ENCODE assay signal across 18 mouse cellular contexts in genomic region chr10:121444198-121444597, GRCm38 (mm10). TPM values are rescaled to one million over a fixed set of nuclear protein-coding genes. Genes with fewer than 3 reads are reported as not detected.
A peak's percentile ranks its signal among the peaks of the same experiment; 100 is the strongest.
DNase-seq lines count a peak whose midpoint lies in the region; ATAC-seq and TF ChIP-seq lines count a peak whose summit lies in the region.
"Had no signal": no experiment of that assay in that cellular context is flagged by ENCODE, and none has a peak within 500 bp of the region (broad histone marks: within the 10 kb centered on the region; RNA-seq: fewer than 3 reads in every experiment).

No protein-coding gene starts in this region.

- H3K4me3 ChIP-seq in kidney, adult 2 months (ENCODE audit: insufficient read depth, low read depth, low read length): no peak overlapping the region
- no peak overlapping the region for H3K4me3 ChIP-seq in brown adipose tissue, adult 24 weeks (ENCODE audit: insufficient read depth, low read depth, low read length)
- H3K4me3 ChIP-seq: forebrain, embryonic 15.5 days; hindbrain, embryonic 13.5 days had no signal

- H3K4me1 ChIP-seq in kidney, adult 2 months (ENCODE audit: control insufficient read depth, insufficient read depth, low read length): peaks cover 5% of the 10 kb centered on the region
- peaks cover 49% of the 10 kb centered on the region for H3K4me1 ChIP-seq in brown adipose tissue, adult 24 weeks (ENCODE audit: control insufficient read depth, insufficient read depth, insufficient read length, low read length)
- H3K4me1 ChIP-seq: forebrain, embryonic 15.5 days had no signal

- H3K36me3 ChIP-seq in kidney, adult 2 months (ENCODE audit: control insufficient read depth, insufficient read depth, low read length): no peaks in the 10 kb centered on the region
- H3K36me3 ChIP-seq: forebrain, embryonic 15.5 days; hindbrain, embryonic 13.5 days had no signal

- TF ChIP-seq CTCF in kidney, adult 2 months (conservative IDR thresholded peaks at IDR 0.05; ENCODE audit: insufficient read depth, insufficient read length, low read depth, low read length): no peak

- no peak for TF ChIP-seq POLR2A in kidney, adult 2 months (IDR thresholded peaks at IDR 0.05; ENCODE audit: low read depth, low read length)

- H3K27me3 ChIP-seq in kidney, adult 2 months (replicated peaks; ENCODE audit: control insufficient read depth, insufficient read depth, low read length): no peaks in the 10 kb centered on the region
- H3K27me3 ChIP-seq: CH12.LX; forebrain, embryonic 15.5 days; hindbrain, embryonic 13.5 days; Patski had no signal

- peak overlapping the region; percentile 18; the same call in 1 of the 2 replicates for H3K27ac ChIP-seq in kidney, adult 2 months (ENCODE audit: insufficient read depth, low read depth, low read length)
- H3K27ac ChIP-seq in brown adipose tissue, adult 24 weeks (replicated peaks; ENCODE audit: low read depth, low read length): peak overlapping the region; percentile 41
- H3K27ac ChIP-seq: forebrain, embryonic 15.5 days; hindbrain, embryonic 13.5 days; hindbrain, postnatal 0 days had no signal

- ATAC-seq in megakaryocyte, adult 5-6 weeks (ENCODE audit: poor library complexity, severe bottlenecking): no peak
- ATAC-seq: activated CD4-positive, CD25-positive, alpha-beta regulatory T cell, adult 4 months; forebrain, embryonic 15.5 days; hindbrain, postnatal 0 days had no signal

- intact Hi-C loops in heart, postnatal 14 days (cut with DNase I): loop anchor here (2.0 kb wide), 1 partner anchor 15 kb away; no protein-coding TSS in a partner anchor

- DNase-seq in heart, adult 11 months: peak; percentile 96
- DNase-seq in heart, postnatal 14 days: no peak
- DNase-seq in kidney, adult 2 months: peak; percentile 58
- no peak for DNase-seq in kidney, adult 11 months
- DNase-seq in kidney, postnatal 36 days: peak; percentile 44 to 45
- no peak for DNase-seq in kidney, adult 18-20 months
- DNase-seq: cerebellum, adult 18-20 months; cerebellum, adult 9-11 months; cerebellum, postnatal 36 days; gastrocnemius, postnatal 14 days had no signal

- 85% methylated on average over 7 of the region's 7 CpGs for WGBS in kidney, adult 2 months

RNA-seq across cellular contexts. Expression of gene Rassf3, which starts 31.9 kb away (rescaled TPM):
- 100 to 1,000 TPM; 120 to 125 TPM for total RNA-seq in heart, postnatal 14 days (2021)
- polyA plus RNA-seq in kidney, adult 2 months (2012; rRNA removed): 31.1 and 35.3 TPM in 2 replicates
- polyA plus RNA-seq in brown adipose tissue, adult 24 weeks (2012; ENCODE audit: insufficient read depth, insufficient read length, missing spikeins): 17.3 and 25.1 TPM in 2 replicates
- 65.7 and 65.8 TPM in 2 replicates for total RNA-seq in megakaryocyte, adult 5-6 weeks (2015)
- total RNA-seq in megakaryocyte, adult 5-6 weeks (2017): 56.4 and 56.8 TPM in 2 replicates

Comparison
In these comparisons a context has a peak if more than half of its experiments do, and no peak if none do; other contexts are left out.
1. DNase-seq: peak in heart, adult 11 months (single experiment), kidney, adult 2 months (single experiment) and kidney, postnatal 36 days (2 of 2); none in heart, postnatal 14 days (0 of 2), kidney, adult 11 months (single experiment) and kidney, adult 18-20 months (single experiment).